Mouse (Mus musculus): ENCODE results near the gene Tagln.

The Tagln gene

DNA sequence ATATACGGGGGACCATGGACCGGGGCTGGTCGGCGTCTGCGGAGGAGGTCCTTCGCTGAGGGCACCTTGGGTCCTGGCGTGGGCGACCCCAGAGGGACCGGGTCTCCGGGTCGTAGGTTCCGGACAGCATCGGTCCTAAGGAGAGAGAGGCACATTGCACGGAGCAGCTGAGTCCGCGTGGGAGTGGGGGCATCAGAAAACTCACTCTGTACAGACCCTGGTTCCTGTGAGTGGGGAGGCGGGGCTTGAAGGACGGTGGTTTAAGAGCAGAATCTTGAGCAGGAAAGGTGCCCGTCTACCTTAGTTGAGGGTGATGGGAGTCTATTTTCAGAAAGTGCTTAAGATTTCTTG lies 28.8 kb downstream of the Tagln start:
- no peak for DNase-seq (ENCODE audit: extremely low read depth, low read depth, low spot score)

DNA sequence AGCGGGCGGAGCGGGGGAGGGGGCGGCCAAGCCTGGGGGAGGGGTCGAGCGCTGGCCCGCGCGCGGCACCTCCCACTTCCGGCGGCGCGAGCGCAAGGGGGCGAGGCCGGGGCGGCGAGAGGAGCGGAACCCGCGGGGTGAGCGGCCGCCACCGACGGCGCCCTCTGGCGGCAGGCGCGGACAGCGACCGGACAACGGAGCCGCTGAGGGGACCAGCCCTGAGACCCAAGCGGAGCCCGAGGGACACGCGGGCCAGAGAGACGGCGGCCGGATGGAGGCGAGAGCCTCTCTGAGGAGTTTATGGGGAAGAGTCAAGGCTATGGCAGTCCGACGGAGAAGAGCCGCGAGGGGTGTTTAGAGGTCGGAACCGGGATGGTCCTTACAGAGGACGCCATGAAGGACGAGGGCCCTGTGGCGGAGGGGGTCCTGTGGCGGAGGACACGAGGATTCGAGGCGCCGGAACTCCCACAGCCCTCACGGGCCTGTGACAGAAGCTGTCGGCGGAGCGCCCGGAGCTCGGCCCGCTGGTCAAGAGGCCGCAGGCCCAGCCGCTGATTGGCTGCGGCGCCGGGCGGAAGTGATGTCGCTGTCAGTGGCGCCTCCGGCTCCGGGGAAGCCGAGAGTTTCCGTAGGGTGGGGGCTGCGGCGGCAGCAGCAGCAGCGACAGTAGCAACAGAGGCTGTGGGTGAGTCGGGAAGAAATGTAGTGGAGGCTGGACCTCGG lies 29.3 kb downstream of the Tagln start, which contains the start of the genes Pcsk7 and Rnf214:
TSS of gene Pcsk7 (plus strand) at position 143 of the 723 bp plus-strand sequence.
TSS of gene Rnf214 (minus strand) at position 557 of the 723 bp plus-strand sequence.
- no peak for DNase-seq (ENCODE audit: extremely low read depth, low read depth, low spot score)

DNA sequence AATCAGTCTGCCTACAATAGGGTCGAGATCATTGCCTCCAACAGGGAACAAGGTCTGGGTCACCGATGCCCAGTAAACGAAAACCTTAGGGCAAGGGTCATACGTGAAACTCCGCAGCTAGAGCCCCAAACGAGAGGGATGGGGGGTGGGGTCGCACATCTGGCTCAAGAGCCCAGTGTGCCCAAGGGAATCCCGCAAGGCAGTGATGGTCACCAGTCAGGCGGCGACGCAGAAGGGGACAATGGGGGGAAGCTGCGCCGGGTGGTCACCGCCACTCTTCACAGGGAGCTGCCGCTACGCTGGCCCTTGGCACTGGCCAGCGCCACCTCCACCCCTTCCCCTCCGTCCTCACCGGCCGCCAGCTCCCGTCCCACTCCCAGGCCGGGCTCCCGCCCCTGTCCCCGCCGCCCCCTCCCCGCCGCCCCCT lies 30.0 kb downstream of the Tagln start:
- no peak for DNase-seq (ENCODE audit: extremely low read depth, low read depth, low spot score)

DNA sequence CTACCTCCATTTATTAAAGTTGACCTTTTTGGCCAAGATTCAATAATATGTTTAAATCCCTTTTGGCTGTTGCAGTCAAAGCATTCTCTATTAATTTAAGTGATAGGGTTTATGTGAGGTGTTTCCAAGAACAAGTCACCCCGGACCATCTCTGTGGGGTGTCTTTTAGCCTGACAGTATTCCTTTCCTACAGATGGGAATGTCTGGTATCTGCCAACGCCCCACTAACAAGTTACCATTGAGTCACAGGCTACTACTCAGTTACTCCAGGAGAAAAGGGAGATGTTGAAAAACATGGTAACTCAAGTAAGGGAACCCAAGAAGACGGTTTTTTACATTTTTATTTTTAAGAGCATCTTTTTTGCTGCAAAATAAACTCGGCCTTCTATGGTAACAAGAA lies 30.7 kb downstream of the Tagln start:
- DNase-seq (ENCODE audit: extremely low read depth, low read depth, low spot score): no peak

DNA sequence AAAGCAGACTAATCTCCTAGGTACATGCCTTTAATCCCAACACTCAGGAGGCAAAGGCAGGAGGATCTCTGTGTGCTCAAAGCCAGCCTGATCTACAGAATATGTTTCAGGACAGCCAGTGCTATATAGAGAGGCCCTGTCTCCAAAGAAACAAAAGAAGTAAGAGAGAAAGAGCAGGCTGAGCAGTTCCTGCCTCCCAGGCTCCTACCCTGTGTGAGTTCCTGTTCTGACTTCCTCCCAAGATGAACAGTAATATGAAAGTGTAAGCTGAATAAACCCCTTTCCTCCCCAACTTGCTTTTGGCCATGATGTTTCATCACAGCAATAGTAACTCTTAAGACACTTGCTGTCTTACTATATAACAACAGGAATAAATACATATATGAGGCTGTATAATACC lies 42.2 kb downstream of the Tagln start:
- no peak for DNase-seq (ENCODE audit: extremely low read depth, low read depth, low spot score)
